Mouse (Mus musculus) spleen, adult 12 weeks (tissue): ENCODE data around the gene Nav2.

ENCODE experiments used
- DNase-seq: peaks from one replicate; pipeline ENCODE4 v3.0.0; 2022; ENCODE audit warnings: low spot score

Nav2 gene

DNA sequence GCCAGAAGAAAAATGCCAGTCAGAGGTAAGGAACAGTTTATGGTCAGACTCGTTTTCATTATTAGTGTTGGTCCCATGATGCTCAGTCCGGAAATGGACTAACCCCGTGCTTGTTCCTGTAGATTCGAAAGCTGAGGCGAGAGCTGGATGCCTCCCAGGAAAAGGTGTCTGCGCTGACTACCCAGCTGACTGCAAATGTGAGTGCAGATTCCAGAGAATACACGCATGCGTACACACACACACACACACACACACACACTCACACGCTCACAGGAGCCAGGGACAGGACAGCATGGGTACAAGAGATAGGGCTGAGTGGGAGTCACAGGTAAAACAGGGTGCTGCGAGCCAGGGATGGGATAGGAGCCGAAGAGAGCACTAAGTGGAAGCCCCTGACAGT, 656.6 kb downstream of the Nav2 start:
- DNase-seq: no peak

DNA sequence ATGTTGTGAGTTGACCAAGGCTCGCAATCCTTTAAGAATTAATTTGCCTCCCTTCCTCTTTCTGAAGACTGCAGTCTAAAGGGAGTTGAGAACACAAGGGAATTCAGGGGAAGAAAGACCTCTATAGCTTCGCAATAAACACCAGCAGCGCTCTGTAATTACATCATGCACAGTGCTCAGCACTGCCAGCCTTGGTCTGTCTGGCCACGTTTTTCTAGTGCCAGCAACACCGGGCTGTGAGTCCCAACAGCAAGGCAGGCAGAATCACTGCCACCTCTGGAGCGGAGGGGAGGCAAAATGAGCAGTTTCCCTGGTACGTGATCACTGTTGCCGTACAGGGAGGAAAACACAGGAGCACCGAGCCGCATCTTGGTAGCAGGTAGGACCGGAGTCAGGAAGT, 657.3 kb downstream of the Nav2 start:
- DNase-seq: no peak

DNA sequence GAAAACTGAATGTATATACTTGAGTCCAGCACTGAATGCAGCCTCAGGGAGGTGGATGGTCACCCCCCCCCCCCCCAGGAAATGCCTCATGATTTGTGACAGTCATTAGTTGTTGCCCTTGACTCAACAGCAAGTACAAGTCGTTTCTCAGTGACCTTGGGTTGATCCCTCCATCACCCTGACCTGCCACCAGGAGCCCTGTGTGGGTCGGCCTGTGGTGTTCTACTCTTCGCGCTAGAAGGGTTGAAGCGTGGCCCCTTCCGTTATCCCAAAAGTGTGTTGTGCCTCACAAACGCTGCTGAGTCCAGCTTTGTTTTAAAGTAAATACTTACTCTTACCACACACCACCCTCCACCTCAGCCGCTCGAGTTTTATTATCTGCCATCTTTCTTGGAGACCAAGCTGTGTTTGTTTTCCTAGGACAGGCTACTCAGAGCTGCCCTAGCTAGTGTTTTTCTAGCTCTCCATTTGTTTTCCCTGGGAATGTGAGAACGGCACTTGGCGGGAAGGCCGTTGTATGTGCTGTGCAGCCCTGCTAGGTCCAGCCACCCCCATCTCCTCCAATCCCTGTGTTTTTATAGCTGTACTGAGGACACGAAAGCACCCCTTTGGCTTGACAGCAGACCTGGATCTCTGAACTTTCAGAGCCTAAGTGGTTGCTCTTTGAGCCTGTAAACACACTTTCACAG, 659.0 kb downstream of the Nav2 start:
- no peak for DNase-seq

DNA sequence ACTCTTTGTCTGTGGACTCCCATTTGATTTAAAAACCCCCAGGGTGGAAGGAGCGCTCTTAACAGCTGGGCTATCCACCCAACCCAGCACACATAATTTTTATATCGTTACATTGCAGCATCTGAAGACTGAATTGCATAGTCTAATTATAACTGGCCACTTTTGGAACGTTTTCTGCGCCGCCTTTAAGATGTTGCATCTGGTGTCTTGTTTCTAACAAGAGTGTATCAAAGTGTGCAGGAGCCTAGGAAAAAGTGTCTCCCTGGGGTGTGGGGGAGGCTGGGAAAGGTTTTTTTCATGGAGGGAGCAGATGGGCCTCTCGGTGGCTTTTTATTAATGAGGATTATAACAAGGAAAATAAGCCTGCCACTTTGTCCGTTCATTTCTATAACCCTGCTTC, 661.1 kb downstream of the Nav2 start:
- no peak for DNase-seq

DNA sequence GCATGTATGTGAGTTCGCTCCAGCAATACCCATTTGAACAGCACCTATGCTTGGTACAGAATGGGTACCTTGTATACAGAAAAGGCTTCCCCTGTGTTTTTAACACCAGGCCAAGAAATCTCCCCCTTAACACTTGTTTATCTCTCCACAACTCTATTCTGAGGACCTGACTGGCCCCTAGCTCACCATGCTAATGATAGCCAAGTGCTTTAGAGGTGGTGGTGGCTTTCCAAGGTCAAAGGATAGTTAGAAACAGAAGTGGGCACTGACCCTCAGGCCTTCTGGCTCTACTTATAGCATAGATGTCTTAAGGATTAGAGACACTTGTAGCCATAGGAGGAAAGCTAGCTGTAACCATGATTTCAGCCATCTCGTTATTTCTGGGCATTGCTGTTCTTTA, 663.1 kb downstream of the Nav2 start:
- no peak for DNase-seq

DNA sequence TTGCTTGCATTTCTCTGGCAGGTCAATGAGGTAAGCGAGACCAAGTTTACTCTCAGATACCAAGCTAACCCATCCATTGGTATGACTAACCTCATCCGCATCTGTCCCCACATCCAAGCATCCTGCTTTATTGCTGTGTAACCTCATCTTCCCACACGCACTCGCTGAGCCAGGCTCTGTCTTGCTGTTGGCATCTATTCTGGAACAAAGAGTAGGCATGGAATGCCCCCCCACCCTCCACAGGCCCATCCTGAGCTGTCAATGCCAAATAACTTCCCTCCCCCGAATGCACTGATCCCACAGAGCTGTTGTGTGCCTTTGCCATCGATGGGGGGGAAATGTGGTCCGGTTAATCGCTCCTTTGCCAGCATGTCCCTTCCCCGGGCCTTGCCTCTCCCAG, 666.7 kb downstream of the Nav2 start:
- no peak for DNase-seq

DNA sequence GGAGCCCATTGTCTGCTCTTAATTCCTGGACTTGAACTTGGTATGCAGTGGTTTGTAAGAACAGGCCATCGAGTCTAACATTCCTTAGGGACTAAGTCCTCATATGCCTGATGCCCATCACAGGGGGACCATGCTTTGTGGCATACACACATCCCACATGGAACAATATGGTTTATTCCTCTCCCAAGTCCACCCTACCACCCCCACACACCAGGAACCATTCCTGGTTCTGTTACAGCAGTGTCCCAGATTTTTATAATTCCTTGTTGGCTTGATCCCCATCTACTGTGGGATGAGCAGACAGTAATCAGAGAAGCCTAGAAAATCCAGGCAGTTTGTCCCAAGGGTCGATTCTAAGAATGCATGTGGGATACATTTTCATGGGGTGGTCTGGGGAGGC, 668.6 kb downstream of the Nav2 start:
- DNase-seq: no peak

DNA sequence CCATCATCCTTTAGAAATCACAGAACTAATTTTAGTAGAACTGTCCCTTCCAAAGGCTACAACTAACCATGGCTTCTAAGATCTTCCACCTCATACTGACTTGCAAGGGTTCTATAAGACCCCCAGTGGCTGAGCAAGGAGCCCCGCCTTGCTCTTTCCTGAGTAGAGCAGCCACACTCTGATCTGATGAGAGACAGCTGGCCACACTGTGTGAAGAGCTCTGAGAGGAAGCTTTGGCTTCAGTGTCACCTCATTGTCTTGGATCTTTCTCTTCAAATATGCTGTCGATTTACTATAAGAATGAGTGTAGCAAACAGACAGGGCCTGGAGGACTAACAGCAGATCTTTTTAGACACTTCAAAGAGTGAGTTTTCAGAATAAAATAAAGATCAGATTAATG, 673.4 kb downstream of the Nav2 start:
- DNase-seq: no peak

DNA sequence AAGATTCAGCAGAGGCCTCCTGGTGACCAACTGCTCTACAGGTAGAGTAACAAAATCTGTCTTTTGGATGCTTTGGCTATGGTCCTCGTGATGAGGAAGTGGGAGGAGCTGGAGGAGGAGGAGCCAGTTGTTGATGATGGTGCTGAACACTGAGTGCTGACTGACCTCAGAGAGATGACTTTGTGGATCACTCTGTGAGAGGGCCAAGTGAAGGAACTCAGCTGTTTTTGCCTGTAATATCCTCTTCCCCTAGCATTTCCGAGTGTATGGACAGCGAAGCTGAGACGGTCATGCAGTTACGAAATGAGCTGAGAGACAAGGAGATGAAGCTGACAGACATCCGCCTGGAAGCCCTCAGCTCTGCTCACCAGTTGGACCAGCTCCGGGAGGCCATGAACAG, 674.0 kb downstream of the Nav2 start:
- DNase-seq: no peak

DNA sequence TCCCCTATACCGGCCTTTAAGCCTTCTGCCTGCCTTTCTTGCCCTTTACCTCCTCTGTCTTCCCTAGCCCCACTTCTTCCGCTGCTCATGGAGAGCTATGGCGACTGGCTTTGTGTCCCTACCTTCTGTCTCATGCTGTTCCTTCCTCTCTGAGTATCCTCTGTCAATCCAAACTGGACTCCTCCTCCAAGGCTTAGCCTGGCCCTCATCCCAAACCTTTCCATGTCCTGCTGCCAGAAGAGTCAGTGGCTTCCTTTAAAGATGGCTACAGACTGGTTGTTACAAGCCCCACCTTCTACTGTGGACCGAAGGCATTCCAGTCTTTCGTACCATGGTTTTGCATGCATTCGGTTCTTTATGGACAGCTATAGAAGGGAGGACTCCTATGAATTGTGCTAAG, 674.7 kb downstream of the Nav2 start:
- no peak for DNase-seq

DNA sequence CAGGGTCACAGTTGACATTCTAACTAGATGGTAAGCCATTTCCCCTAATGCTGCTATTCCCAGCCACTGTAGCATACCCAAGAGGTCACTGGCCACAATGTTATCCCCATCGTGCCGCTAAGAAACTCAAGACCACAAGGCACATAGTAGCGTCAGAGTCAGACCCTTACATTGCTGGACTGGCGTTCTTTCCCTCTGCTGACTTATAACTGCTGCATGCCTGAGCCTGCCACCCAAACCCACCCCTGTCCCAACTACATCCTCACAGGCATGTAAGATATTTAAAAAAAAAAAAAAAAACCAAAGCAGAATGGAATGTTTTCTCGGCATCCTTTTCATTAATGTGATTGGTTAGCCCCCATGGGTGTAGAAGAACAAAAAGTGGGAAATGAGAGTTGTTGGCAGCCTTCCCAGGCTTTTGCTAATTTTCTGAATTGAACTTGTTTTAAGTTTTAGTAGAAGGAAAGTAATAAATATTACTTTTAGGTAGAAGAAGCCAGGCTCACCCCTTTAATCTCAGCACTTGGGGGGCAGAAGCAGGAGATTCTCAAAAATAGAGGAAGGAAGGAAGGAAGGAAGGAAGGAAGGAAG, 678.1 kb downstream of the Nav2 start:
- DNase-seq: no peak

DNA sequence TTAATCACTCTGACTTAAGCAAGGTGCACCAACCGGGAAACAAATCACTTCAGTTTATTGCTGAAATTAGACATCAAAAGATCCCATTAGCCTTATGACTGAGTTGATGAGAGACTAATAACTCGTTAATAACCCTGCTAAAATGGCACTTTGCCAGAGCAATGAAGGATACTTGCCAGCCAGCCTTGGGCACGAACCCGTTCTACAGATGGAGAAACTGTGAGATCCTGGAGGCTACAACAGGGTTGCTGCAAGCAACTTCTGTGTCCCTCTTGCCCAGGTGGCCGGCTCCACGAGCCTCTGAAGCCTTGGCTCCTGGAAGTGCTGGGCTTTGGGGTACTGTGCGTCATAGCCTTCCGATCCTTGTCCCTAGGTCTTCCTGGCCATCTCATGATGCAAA, 681.1 kb downstream of the Nav2 start:
- DNase-seq: no peak

DNA sequence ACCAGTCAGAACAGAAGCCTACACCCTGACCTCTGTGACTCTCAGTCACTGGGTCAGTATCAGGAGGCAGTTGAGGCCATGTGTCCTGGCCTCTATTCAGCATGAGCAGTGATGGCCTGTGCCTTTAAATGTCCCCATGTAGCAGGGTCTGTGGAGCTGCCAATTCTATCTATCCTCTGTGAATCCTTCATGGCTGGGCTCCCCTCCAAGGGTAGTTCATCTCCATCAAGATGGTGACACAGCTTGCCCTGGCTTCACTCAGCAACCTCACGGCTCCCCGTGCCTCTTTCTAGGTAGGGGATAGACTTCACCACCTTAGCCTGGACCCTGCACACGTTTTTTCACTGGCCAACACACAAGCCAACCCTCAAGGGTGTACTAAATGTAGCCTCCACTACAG, 689.3 kb downstream of the Nav2 start:
- no peak for DNase-seq

DNA sequence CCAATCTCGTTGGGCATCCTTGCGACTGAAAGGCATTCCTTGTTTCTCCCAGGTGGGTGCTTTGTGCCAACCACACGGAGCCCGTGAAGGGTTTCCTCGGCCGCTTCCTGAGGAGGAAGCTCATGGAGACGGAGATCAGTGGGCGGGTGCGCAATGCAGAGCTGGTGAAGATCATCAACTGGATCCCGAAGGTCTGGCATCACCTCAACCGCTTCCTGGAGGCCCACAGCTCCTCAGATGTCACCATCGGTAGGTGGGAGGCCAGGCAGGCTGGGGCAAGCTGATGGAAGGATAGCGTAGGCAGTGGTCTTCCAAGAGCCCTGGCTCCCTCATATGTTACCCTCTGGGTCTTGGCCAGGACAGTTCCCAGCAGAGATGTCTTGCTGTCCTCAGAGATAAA, 689.7 kb downstream of the Nav2 start:
- no peak for DNase-seq

DNA sequence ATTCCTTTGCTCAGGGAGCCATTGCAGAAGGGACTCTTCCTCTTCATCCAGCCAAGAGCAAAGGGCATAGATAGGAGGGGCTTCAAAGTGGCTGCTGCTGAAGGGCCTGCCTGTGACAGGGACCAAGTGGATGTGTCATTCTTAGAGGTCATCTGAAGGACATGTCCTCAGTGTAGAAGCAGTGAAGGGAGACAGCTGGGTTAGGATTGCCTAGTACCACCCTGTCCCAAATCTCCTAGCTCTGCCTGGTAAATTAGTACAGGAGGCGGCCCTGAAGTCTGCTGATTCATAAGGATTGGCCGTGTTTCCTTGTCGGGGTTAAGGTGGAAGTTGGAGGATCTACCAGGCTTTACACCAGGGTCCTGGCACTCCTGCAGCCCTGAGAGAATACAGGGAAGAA, 691.4 kb downstream of the Nav2 start:
- DNase-seq: no peak

DNA sequence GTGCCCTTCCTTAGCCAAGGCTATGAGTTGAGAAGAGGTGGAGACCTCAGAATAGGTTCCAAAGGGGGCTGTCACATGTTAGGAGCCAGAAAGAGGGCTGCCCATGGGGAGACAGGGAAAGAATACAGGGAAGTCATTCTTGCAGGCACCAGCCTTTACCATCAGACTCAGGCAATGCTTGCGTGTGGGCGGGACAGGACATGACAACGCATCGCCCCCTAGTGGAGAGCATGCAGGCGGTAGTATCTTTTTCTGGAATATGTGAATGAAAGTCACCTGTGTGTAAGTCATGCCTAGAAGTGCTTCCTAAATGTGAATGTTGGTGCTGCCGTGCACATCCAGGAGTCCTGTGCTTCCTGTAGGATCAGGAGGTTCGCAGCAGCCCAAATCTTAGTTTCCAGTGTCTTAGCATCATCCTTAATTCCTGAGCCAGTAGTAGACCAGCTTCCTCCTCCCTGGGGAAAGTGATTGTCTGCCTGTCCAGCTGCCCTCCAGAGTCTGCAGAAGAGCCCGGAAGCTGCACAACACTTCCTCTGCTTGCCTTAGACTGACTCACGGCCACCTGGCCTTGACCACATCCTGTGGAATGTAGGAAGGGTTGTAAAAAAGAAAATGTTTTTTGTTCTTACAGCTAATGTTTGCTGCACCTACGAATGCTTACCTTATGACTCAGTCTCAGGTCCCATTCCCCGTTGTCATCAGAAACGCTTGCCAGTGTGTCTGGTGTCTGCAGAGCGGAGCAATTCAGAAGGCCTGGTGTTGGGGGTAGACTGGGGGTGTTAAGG, 692.9 kb downstream of the Nav2 start:
- peak; percentile 25 for DNase-seq

DNA sequence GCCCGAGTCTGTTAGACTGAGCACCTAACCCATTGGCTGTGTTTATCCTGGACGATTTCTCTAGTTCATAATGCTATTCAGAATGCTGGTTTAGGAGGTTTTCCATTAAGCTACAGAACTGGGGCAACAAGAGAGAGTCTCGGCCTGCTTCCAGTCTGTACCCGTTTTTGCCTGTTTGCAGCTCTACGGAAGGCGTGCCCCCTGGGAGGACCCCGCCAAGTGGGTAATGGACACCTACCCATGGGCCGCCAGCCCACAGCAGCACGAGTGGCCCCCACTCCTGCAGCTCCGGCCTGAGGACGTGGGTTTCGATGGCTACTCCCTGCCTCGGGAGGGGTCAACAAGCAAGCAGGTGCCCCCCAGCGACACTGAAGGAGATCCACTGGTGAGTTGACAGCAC, 695.7 kb downstream of the Nav2 start:
- DNase-seq: no peak

DNA sequence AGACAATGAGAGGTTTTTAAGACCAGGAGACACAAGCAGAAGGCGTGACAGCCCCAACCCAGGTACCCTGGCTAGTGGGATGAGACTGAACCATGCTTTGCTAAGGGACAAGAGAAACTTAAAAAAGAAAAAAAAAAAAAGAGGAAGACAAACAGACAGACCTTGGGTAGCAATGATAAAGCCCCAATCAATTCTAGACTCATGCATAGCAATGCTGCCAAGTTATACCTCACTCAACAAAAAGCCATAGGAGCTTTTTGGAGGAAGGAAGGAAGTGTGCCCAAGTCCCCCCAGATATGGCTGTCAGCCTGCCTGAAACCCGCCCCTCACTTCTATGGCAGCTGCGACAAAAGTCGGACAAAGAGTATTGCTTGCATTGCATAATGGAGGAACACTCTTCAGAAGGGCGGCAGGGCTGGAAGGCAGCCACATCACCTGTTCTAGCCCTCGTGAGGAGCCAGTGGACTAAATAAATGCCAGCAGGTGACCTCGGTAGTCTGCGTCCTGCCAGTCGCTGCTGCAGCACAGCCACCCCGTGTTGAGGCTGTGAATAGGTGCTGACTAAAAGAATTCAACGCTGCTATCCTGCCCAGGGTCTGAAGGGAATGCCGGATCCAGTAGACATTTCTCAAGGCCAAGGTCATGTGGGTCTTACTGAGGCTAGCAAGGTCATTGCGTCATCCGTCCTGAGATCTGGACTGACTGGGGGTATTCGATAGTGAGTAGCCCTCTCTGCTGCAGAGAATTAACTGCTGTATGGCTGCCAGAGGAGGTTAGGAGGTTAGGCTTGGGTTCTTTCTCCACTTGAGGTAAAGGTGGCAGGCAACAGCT, 696.7 kb downstream of the Nav2 start:
- no peak for DNase-seq

DNA sequence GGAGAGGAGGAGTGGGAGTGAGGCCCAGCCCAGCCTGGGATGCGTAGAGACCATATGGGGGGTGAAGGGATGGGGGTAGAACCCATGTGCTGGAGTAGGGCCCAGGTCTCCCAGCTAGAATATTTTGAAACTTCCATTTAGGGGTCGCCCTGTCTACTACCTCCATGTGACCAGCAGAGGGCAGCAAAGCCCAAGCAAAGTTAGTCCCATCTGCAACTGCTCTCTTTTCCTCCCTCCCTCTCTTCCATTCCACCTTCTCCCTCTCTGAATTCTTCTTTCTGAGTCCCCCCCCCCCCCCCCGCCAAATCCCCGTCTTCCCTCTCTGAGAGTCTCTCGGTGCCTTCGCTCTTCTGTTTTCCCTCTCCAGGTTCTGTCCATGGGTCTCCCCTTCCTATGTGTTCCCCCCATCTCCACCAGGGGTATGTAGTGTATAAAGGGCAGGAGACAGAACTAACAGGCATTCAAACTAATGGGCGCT, 707.8 kb downstream of the Nav2 start:
- DNase-seq: peak; percentile 11

DNA sequence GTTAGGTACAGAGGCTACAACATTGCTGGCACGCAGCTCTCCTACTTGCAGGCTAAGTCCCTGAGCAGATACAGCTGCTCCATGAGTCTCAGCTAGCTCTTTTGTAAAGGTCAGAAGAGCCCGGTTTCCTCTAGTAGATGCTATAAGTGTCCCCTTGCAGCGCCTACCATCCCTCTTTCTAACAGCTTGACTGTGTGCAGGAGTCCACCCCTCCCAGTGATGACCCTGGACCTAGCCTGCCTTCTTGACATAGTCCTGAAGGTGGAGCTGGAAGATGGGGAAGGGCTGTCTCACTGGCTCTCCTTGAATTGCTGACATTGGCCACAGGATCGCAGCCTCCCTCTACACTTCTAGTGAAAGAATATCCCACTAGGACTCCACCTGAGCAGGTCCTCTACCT, 708.6 kb downstream of the Nav2 start:
- no peak for DNase-seq

DNA sequence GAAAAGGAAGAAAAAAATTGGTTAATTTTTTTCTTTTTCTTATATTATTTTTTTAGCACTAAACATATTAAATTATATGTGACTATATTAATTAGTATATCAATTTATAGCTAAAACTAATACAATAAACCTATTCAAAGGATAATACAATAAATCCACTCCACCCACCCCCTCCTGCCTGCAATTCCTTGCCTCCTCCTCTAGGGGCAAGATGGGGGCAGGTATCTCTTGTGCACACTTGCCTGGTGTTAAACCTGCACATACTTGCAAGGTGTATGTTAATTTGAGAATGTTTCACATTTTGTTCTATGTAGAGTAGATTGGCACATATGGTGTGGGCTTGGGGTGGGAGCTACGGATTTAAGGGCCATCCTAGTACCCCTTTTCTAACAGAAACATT, 711.6 kb downstream of the Nav2 start:
- DNase-seq: no peak

DNA sequence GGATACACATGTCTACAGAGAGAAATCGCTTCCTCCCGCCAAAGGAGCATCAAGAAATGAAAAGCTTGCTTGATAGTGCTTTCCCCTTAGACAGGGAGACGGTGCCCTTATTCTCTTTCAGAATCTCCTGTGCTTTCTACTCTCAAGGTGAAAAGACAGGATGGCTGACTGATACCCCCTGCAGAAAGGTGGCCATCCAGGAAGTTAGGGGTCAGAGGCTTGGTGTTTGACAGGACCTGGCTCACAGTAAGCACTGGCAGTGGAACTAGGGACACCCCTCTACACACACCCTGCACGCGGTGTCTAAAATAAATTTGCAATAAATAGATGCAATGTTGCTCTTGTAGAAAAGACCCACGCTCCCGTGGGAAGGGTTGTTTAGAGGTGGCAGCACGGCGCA, 723.4 kb downstream of the Nav2 start:
- no peak for DNase-seq

DNA sequence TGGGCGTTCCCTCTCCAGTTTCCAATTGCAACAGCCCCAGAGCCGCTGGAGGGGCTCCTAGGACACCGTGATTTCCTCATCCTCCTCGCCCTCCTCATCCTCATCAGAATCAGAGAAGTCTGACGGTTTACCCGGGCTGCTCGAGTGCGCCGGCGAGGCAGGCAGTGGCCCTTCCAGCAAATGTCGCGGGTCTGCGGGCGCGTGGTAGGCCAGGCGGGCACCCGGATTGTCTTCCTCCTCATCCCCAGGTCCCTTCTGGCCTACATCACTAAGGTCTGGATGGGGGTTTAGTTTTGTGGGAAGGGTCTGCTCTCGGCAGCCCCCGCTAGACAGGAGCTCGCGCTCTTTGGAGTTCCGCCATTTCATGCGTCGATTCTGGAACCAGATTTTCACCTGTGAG, 723.9 kb downstream of the Nav2 start:
- DNase-seq: no peak
